9 mouse cellular contexts compared by ENCODE assay signal in the genomic region with DNA sequence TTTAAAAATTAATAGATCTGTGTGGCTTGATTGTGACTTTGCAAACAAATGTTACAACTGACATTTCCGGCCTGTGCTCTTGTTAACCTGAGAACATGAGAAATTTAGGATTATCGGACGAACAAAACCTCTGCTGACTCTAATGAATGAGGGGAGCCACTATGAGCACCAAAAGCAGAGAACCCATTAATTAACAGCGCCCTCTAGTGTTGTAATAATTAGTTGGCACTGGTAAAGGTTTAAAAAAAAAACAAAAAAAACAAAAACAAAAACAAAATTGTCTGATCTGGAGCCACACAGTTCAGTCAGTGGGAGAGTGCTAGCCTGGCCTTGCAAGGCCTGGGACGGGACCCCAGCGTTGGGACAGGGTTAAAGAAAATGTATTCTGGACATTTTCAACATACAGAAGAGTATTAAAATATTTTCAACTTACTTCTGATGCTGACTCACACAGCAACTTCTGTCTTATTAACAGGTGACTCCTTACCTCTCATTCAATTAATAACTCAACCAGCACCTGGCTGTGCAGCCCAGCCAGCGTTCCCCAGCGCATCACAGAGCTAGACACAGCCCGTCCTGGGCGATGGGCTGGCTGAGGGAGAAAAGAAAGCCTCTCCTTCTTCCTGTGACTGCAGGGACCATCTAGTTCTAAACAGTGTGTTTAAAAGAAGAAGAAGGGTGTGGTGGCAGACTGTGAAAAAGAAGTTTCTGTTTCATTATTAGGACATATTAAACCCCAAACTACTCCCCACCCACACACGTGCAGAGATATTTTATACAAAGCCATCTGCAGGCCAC. TPM values are rescaled to one million over a fixed set of nuclear protein-coding genes. Genes with fewer than 3 reads are reported as not detected.
DNase-seq lines count a peak whose midpoint lies in the region.
"Had no signal": no experiment of that assay in that cellular context is flagged by ENCODE, and none has a peak within 500 bp of the region (broad histone marks: within the 10 kb centered on the region; RNA-seq: fewer than 3 reads in every experiment).

No protein-coding gene starts in this region.

- intact Hi-C loops in left cerebral cortex, postnatal 25 days (cut with DNase I) = loop anchor here (1.0 kb wide), 1 partner anchor 132 kb away; no protein-coding TSS in a partner anchor

- peak overlapping the region; percentile 19 for H3K4me3 ChIP-seq in macrophage (ENCODE audit: inconsistent target)
- H3K4me3 ChIP-seq: embryonic facial prominence, embryonic 13.5 days had no signal

- H3K27ac ChIP-seq in macrophage = peak overlapping the region; percentile 92
- H3K27ac ChIP-seq: embryonic facial prominence, embryonic 13.5 days had no signal

- DNase-seq in kidney, adult 18-20 months = peak; percentile 16
- DNase-seq in kidney, adult 11 months = no peak
- DNase-seq in ES-CJ7 (ENCODE audit: low read depth, low spot score) = peak; percentile 34
- peak; percentile 21 for DNase-seq in c-Kit-negative CD71-positive TER-119-positive erythroid progenitor cells, embryonic 14.5 days (ENCODE audit: low read depth, low spot score)
- no peak for DNase-seq in adrenal gland, postnatal 10 days
- DNase-seq in spleen, adult 12 weeks (ENCODE audit: low spot score) = no peak
- DNase-seq in left cerebral cortex, postnatal 25 days (ENCODE audit: low spot score in 2 of 2) = no peak

- 22% methylated on average over 11 of the region's 11 CpGs for WGBS in macrophage (ENCODE audit: missing documents)

- peaks cover 99% of the 10 kb centered on the region for H3K79me2 ChIP-seq in macrophage (ENCODE audit: inconsistent target)

- no peaks in the 10 kb centered on the region for H3K36me3 ChIP-seq in macrophage (ENCODE audit: inconsistent target)
- H3K36me3 ChIP-seq: embryonic facial prominence, embryonic 13.5 days had no signal

RNA-seq across cellular contexts. Expression of gene Slc23a2, which starts 30.7 kb away (rescaled TPM):
- total RNA-seq in macrophage (2018; cell fraction: chromatin; rRNA removed) = 100 to 1,000 TPM; 118 to 357 (median 244) TPM
- total RNA-seq in macrophage (2018; cell fraction: cytosol; rRNA removed) = 100 to 1,000 TPM in 7 of 26 experiments, 10 to 100 TPM in 19; 71.9 to 117 (median 91.5) TPM
- total RNA-seq in macrophage (2018; cell fraction: nucleus; rRNA removed) = 100 to 1,000 TPM; 142 to 294 (median 219) TPM
- 42.4 to 55.7 TPM (median 53.2 TPM) in 3 replicates for polyA plus RNA-seq in macrophage (2018)
- total RNA-seq in adrenal gland, postnatal 10 days (2021) = 10 to 100 TPM; 36.6 to 66.0 TPM
- total RNA-seq in left cerebral cortex, postnatal 25 days (2021) = 100 to 1,000 TPM; 134 to 144 TPM

Comparison
In these comparisons a context has a peak if more than half of its experiments do, and no peak if none do; other contexts are left out.
1. DNase-seq: peak in kidney, adult 18-20 months (single experiment), ES-CJ7 (single experiment) and c-Kit-negative CD71-positive TER-119-positive erythroid progenitor cells, embryonic 14.5 days (single experiment); none in kidney, adult 11 months (single experiment), adrenal gland, postnatal 10 days (single experiment), spleen, adult 12 weeks (single experiment) and left cerebral cortex, postnatal 25 days (0 of 2).